Mouse (Mus musculus) cortical plate, adult 2 months (tissue): ENCODE results near the gene Gnaq.

ENCODE experiments used
- CTCF ChIP-seq: fragments of 200-500 bp; IDR thresholded peaks from 2 replicates; pipeline ENCODE4 v1.5.1; 2011; ENCODE audit warnings: mild to moderate bottlenecking, control low read depth, low read length; ENCODE audit not compliant: insufficient read depth; ENCODE audit errors: extremely low read depth
- POLR2A ChIP-seq: fragments of 200-500 bp; IDR thresholded peaks from 2 replicates; pipeline ENCODE4 v1.6.1; 2011; ENCODE audit warnings: mild to moderate bottlenecking, low read length, control low read depth; ENCODE audit not compliant: insufficient read depth; ENCODE audit errors: extremely low read depth

DNA sequence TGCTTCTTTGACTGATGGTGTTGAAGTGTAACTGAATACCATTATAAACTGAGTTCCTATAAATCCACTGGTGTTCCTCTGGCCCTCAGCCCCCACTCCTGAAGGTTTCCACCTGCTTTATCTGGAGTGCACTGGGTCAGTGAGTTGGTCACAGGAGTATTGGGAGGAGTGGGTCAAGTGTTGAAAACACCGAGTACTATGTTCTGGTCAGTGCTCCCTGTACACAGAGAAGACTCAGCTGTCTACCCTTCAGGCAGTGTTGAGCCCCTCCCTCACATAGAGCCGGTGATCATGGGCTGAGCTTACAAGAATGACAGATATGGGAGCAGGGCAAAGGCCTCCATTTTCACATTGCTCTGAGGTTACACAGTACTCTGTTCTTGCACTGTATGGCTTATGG, 28.6 kb downstream of the Gnaq start:
- TF ChIP-seq CTCF = no peak
- no peak for TF ChIP-seq POLR2A
